ENCODE assay signal across 19 mouse cellular contexts in the genomic region with DNA sequence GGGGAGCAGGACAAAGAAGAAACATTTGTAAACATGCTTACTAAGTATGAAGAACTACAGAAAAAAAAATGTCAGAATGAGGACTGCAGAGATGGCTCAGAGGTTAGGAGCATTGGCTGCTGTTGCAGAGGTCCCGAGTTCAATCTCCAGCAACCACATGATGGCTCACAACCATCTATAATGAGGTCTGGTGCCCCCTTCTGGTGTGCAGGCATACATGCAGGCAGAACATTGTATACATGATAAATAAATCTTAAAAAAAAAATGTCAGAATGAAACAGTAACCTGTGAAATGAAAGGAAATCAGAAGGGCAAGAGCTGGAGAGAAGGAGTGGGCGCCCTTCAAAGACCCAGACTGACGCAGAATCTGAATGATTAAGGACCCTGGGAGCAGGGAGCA. TPM values are rescaled to one million over a fixed set of nuclear protein-coding genes. Genes with fewer than 3 reads are reported as not detected.
DNase-seq lines count a peak whose midpoint lies in the region; TF ChIP-seq lines count a peak whose summit lies in the region.
"Had no signal": no experiment of that assay in that cellular context is flagged by ENCODE, and none has a peak within 500 bp of the region (broad histone marks: within the 10 kb centered on the region; RNA-seq: fewer than 3 reads in every experiment).

No protein-coding gene starts in this region.

- TF ChIP-seq POLR2A in bone marrow macrophage, adult 2 months (IDR thresholded peaks at IDR 0.05; ENCODE audit: borderline replicate concordance, low read depth, low read length), result no peak

- peaks cover 7% of the 10 kb centered on the region; the same call in 1 of the 2 replicates for H3K4me1 ChIP-seq in bone marrow macrophage, adult 2 months (ENCODE audit: control insufficient read depth, insufficient read depth, low read length)

- intact Hi-C loops in gastrocnemius, adult 2 months (cut with DNase I), result no loop called here
- intact Hi-C loops in left cerebral cortex, adult 2 months (cut with DNase I), result no loop called here
- intact Hi-C loops in left cerebral cortex, postnatal 10 days (cut with DNase I), result no loop called here

- H3K27ac ChIP-seq in gastrocnemius, adult 2 months, result no peak overlapping the region
- H3K27ac ChIP-seq in left cerebral cortex, adult 2 months, result no peak overlapping the region
- H3K27ac ChIP-seq in bone marrow macrophage, adult 2 months (ENCODE audit: insufficient read depth, low read depth, low read length), result no peak overlapping the region
- H3K27ac ChIP-seq: embryonic facial prominence, embryonic 12.5 days; hindbrain, embryonic 10.5 days; limb, embryonic 15.5 days; neural tube, embryonic 15.5 days had no signal

- no peak for DNase-seq in gastrocnemius, adult 2 months
- DNase-seq in gastrocnemius, postnatal 10 days, result no peak
- no peak for DNase-seq in left cerebral cortex, adult 2 months (ENCODE audit: extremely low spot score in 1 of 2, low spot score in 2 of 2)
- no peak for DNase-seq in left cerebral cortex, postnatal 10 days (ENCODE audit: extremely low spot score in 1 of 2, low spot score in 2 of 2)
- peak; percentile 26 for DNase-seq in 3T3-L1 (ENCODE audit: low read depth, low spot score)
- DNase-seq in ovary, postnatal 14 days (ENCODE audit: low spot score), result no peak
- no peak for DNase-seq in cerebellum, adult 18-20 months
- DNase-seq: adrenal gland, adult 2 months; cerebellum, adult 9-11 months; gastrocnemius, postnatal 36 days; layer of hippocampus, postnatal 36 days; midbrain, embryonic 14.5 days; right cerebral cortex, postnatal 25 days; thymus, postnatal 25 days had no signal

- H3K4me3 ChIP-seq in gastrocnemius, adult 2 months, result no peak overlapping the region
- no peak overlapping the region for H3K4me3 ChIP-seq in left cerebral cortex, adult 2 months
- no peak overlapping the region for H3K4me3 ChIP-seq in bone marrow macrophage, adult 2 months (ENCODE audit: insufficient read depth, low read length)
- H3K4me3 ChIP-seq: embryonic facial prominence, embryonic 12.5 days; hindbrain, embryonic 10.5 days; limb, embryonic 15.5 days; neural tube, embryonic 15.5 days had no signal

- 0 out of 2 replicates have a peak, but pooled peaks have one; percentile 14 for TF ChIP-seq CTCF in gastrocnemius, adult 2 months (IDR thresholded peaks at IDR 0.05)
- peak; percentile 27 for TF ChIP-seq CTCF in left cerebral cortex, adult 2 months (IDR thresholded peaks at IDR 0.05)
- TF ChIP-seq CTCF in bone marrow macrophage, adult 2 months (IDR thresholded peaks at IDR 0.05; ENCODE audit: low read depth, low read length), result peak; percentile 6; the same call in 1 of the 2 replicates

RNA-seq across cellular contexts. Expression of a gene that starts 1.7 kb away (rescaled TPM):
- total RNA-seq in gastrocnemius, adult 2 months (2021), result 1 to 10 TPM; 2.5 to 3.3 TPM
- 1 to 10 TPM; 2.4 to 3.1 TPM for total RNA-seq in gastrocnemius, postnatal 10 days (2021)
- total RNA-seq in left cerebral cortex, adult 2 months (2021), result 1 to 10 TPM; 6.7 to 7.1 TPM
- 1 to 10 TPM; 5.1 to 6.0 TPM for total RNA-seq in left cerebral cortex, postnatal 10 days (2021)
- 4.5 and 4.9 TPM in 2 replicates for polyA plus RNA-seq in bone marrow macrophage, adult 2 months (2012; ENCODE audit: insufficient read depth, insufficient read length, missing spikeins)

RNA-seq across cellular contexts. Expression of a gene that starts 15.2 kb away (rescaled TPM):
- 1 to 10 TPM; 4.7 to 5.3 TPM for total RNA-seq in gastrocnemius, adult 2 months (2021)
- total RNA-seq in gastrocnemius, postnatal 10 days (2021), result 1 to 10 TPM; 3.1 to 4.4 TPM
- total RNA-seq in left cerebral cortex, adult 2 months (2021), result 10 to 100 TPM; 20.0 to 20.1 TPM
- 10 to 100 TPM; 15.7 to 18.0 TPM for total RNA-seq in left cerebral cortex, postnatal 10 days (2021)
- polyA plus RNA-seq in bone marrow macrophage, adult 2 months (2012; ENCODE audit: insufficient read depth, insufficient read length, missing spikeins), result 4.9 and 5.1 TPM in 2 replicates

RNA-seq across cellular contexts. Expression of a gene that starts 24.6 kb away (rescaled TPM):
- total RNA-seq in gastrocnemius, adult 2 months (2021), result 1,000 to 10,000 TPM; 1,097 to 1,442 TPM
- 1,000 to 10,000 TPM; 1,048 to 1,221 TPM for total RNA-seq in gastrocnemius, postnatal 10 days (2021)
- 100 to 1,000 TPM; 682 to 687 TPM for total RNA-seq in left cerebral cortex, adult 2 months (2021)
- total RNA-seq in left cerebral cortex, postnatal 10 days (2021), result 100 to 1,000 TPM; 816 to 827 TPM
- 293 and 325 TPM in 2 replicates for polyA plus RNA-seq in bone marrow macrophage, adult 2 months (2012; ENCODE audit: insufficient read depth, insufficient read length, missing spikeins)

RNA-seq across cellular contexts. Expression of a gene that starts 24.7 kb away (rescaled TPM):
- 1 to 10 TPM; 8.0 to 8.6 TPM for total RNA-seq in gastrocnemius, adult 2 months (2021)
- 10 to 100 TPM in 1 of 2 experiments, 1 to 10 TPM in 1; 8.4 to 11.8 TPM for total RNA-seq in gastrocnemius, postnatal 10 days (2021)
- total RNA-seq in left cerebral cortex, adult 2 months (2021), result 10 to 100 TPM; 15.6 to 16.4 TPM
- 10 to 100 TPM; 14.2 to 14.8 TPM for total RNA-seq in left cerebral cortex, postnatal 10 days (2021)
- 9.7 and 10.0 TPM in 2 replicates for polyA plus RNA-seq in bone marrow macrophage, adult 2 months (2012; ENCODE audit: insufficient read depth, insufficient read length, missing spikeins)

RNA-seq across cellular contexts. Expression of a gene that starts 50.9 kb away (rescaled TPM):
- 10 to 100 TPM in 1 of 2 experiments, 1 to 10 TPM in 1; 9.5 to 18.2 TPM for total RNA-seq in gastrocnemius, adult 2 months (2021)
- total RNA-seq in gastrocnemius, postnatal 10 days (2021), result 10 to 100 TPM; 33.4 to 34.7 TPM
- 10 to 100 TPM; 73.7 to 82.1 TPM for total RNA-seq in left cerebral cortex, adult 2 months (2021)
- 10 to 100 TPM; 76.4 to 87.4 TPM for total RNA-seq in left cerebral cortex, postnatal 10 days (2021)
- polyA plus RNA-seq in bone marrow macrophage, adult 2 months (2012; ENCODE audit: insufficient read depth, insufficient read length, missing spikeins), result 56.5 and 61.9 TPM in 2 replicates
